Mouse (Mus musculus) embryo, embryonic 11.5 days (tissue): ENCODE measurements around the gene 6430548M08Rik.

Experiments
- DNase-seq: peaks from one replicate; pipeline ENCODE4 v3.0.0-alpha.2; 2012; ENCODE audit warnings: low read depth, low spot score

The 6430548M08Rik gene

DNA sequence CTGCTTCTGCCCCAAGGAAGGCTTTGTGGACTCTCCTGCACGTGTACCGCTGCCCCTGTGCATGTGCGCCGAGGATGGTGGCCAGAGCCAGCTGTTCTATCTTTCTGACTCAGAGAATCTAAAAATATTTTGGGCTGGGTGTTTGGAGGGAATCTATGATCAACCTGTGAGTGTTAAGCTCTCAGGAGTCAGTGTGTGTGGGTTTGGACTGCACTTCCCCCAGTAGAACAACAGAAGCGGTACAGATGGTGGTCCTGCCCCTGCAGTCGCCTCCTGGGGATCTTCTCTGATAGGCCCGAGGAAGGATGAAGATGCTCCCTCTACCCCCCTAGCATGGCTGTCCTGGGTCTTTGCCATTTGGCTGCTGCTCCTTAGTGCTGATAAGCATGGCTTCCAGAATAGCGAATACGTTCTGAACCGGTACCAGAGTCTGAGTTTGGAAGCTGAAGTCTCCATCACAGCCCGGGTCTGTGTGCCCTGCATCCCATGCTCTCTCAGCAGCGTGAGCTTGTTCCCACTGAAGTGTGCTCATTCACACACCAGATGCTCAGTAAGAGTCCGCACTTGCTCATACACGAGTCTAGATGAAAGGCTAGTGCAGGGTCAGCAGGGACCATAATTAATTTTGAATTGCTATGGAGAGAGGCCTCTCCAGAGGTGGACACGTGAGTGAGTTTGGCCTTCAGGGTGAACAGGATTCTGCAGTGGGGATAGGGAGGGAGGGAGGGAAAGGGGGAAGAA, 30.1 kb downstream of the 6430548M08Rik start:
- no peak for DNase-seq

DNA sequence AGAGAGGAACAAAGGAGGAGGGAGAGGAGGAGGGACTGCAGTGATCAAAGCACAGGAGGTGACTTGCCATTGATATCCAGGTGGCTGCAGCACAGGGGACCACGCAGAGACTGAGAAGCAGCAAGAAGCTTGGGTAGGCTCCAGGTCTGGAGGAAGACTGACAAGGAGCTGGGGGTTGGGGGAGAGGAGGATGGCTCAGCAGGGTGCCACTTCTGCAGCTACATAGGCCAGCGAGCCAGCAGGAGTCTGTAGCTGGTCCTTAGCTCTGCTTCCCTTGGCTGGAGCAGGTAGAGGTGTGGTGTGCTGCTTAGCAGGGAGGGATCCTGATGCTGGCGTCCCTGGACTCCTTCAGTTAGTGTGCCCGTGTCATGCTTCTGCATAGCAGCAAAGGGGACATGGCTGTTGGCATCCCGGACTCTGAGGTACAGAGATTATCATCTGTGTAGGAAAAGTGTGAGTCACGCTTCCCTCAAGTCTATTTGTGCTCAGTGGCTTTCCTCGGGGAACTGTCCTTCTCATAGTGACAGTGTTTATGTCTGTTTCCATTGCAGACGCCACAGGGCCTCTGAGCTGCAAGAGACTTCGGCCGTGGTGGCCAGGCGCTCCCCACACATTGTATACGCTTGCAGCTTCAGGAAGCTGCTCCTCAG, 30.8 kb downstream of the 6430548M08Rik start:
- DNase-seq = no peak

DNA sequence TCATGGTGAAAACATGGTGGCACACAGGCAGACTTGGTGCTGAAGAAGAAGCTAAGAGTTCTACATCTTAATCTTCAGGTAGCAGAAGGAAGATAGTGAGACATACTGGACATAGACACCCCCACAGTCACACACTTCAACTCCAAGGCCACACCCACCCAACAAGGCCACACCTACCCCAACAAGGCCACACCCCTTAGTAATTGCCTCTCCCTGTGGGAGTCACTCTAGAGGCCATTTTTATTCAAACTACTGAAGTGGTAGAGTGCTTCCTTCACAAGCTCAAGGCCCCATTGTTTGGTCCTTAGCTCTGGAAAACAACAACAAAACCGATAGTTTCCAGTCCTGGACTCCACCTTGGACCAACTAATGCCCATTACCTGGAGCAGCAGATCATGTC, 32.1 kb downstream of the 6430548M08Rik start:
- DNase-seq = no peak

DNA sequence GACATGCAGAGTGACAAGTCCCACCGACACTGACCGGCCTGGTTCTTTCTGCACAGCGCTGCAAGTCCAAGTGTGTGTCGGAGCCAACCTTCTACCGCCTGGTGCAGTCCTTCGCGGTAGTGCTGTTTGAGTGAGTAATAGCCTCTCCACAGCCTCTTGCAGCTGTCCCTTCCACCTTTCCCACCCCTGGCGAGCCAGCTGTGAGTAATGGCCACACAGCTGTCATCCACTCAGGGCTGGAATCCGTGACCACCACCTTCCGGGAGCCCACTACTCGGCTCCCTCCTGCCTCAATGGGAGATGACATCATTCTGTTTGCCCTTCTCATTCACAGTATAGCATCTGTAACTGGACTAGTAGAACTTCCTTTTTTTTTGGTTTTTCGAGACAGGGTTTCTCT, 36.1 kb downstream of the 6430548M08Rik start:
- no peak for DNase-seq

DNA sequence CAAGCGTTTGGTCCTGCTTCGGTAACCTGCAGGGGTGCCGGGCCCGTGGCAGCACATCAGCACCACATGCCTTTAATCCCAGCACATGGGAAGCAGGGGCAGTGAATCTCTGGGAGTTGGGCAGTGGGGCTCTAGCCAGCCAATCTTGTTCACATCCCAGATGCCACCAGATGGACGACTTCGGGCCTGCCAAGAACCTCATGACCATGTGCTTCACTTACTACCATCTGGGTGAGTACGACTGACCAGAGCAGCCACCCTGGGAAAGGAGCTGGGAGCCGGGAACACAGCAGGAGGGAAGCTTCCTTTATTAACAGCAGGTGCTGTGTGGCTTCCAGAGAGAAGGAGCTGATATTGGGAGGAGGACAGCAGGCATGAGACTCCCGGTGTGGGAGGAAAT, 37.2 kb downstream of the 6430548M08Rik start:
- DNase-seq = no peak

DNA sequence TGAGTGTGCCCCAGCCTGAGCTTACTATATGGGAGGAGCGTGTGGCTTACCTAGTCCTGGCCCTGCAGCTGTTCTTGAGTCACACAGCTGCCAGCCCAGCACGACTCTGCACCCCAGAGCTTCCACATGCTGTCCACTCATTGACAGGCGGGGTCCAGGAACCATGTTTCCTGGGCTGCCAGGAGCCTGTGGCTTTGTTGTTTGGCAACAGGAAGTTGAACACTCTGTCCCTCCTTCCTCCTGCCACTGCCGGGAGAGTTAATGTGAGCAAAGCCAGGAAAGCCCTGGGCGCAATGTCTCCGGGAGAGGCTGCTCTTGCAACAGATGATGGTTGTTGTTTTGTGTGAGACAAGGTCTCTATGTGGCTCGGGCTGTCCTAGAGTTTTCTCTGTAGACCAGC, 38.7 kb downstream of the 6430548M08Rik start:
- DNase-seq = no peak

DNA sequence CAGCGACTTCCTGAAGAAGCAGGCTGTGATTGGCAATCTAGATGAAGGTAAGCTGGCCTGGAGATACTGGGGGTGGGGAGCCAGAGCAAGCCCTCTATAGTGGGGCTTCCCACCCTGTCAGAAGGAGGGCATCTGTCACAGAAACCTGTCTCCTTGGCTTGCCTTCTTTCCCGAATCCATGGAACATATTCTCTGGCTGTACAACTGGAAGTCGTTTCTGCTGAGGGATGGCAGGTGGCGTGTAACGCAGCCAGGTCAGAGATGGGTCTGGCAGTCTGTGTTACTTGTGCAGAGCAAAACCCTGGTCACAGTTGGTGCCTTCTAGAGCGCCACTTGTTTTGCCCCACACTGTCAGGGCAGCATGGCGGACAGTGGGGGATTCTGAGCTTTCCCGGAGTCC, 46.4 kb downstream of the 6430548M08Rik start:
- DNase-seq = no peak

DNA sequence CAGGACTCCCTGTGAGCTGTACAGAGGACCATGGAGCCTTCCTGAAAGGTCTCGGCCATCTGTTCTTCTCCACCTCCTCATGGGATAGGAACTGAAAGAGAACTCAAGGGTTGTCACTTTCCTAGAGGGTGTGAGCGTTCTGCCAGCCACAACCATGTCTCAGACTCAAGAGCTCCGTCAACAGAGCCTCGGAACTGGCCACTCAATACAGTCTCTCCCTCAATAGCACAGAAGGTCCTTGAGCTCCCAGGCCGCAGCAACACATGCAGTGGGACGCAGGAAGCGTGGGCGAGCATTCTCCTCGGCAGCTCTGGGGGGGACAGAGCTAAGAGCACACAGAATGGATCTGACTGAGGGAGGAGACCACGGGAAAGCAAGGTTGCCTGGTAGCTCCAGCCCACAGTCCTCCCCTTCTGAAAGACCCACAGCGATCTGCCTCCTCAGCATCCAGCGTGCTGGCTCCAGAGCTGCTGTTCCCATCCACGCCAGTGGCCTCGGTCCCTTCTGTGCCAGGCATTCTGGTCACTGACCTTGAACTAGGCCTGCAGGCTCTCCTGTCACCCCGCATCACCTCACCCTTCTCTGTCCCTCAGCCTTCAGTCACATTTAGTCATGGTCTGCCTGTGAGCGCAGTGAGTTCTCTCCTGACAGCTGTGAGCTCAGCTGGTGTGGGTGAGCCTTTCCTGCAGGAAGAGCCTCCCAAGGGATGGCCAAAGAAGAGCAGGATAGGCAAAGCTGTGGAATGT, 47.9 kb downstream of the 6430548M08Rik start:
- no peak for DNase-seq

DNA sequence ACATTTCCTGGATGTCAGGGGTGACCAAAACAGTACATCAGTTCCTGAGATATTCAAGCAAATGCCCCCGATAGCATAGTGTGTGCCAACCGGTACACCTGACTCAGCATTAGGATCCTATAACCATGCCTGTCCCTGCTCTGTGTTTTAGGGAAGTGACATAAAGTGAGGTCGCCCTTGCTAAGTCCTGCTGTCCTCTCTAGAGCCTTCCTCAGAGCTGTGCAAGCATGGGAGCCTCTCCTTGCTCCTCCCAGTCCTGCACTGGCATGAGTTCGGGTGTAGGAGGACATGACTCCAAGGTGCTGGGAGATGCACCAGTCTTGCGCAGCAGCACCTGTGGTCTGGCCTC, 48.4 kb downstream of the 6430548M08Rik start:
- DNase-seq = no peak

DNA sequence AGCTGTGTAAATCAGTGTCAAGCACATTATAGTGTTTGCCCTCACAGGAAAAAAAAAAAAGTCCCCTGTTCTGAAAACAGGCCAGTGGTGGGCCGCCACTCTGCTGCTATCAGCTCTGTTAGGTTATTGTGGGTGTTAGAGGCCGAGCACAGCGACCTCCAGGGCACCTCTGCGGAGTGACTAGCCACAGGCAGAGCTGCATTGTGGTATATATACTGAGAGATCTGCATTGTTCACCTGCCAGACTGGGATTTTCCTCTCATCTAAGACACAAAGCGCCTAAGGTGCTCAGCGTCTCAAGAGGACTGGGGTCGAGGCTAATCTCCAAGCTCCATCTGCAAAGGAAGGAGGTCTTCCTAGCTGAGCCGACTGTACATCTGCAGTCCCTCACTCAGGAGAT, 49.4 kb downstream of the 6430548M08Rik start:
- DNase-seq = no peak

DNA sequence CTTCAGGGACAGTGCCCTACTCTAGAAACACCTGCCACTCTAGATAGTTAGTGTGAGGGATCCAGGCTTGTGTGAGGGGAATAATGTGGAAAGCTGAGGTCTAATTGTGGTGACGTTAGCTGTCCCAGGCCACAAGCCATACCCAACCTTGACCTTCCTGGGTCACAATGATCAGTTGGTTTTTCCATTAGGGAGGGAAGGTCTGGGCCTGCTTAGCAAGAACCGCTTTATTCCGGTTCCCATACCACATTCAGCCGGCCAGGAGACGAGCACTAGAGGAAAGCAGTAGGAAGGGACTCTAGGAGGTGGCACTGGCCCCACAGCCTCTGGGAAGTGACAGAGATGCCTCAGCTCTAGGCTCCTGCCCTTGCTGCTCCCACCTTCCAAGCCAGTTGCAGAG, 50.1 kb downstream of the 6430548M08Rik start:
- DNase-seq = no peak

DNA sequence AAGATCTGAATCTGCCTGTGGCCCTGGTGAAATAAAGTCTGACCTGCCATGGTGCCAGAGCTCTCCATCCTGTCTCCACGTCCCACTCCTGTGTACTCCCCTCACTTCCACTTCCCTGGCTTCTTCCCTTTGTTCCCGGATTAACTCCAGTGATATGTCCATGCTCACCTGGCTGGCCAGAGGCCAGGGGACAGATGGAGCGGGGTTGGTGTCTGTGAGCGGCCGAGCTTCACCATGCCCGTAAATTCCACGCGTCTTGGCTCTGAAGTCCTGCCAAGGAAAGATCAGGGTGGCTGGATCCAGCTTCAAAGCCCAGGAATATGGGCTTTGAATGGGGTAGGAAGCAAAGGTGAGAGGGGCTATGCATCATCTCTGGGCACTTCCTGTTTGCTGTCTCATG, 53.2 kb downstream of the 6430548M08Rik start:
- no peak for DNase-seq

DNA sequence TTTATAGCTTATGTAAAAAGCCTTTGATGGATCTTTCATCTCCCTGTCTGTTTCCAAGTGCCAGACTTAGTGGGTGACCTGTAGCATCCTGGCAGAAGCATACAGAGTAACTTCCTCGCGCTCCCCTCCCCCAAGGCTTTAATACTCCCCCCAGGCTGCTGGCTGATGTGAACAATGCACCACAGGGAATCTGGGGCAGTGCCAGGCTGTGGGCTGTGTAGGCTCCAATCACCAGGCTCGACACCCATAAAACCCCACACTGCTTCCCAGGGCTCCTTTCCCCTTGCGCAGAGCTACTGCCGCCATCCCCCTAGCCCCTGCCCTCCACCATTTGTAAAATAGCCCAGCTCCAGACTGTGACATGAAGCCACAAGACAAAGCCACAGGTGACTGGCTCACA, 53.9 kb downstream of the 6430548M08Rik start:
- no peak for DNase-seq

DNA sequence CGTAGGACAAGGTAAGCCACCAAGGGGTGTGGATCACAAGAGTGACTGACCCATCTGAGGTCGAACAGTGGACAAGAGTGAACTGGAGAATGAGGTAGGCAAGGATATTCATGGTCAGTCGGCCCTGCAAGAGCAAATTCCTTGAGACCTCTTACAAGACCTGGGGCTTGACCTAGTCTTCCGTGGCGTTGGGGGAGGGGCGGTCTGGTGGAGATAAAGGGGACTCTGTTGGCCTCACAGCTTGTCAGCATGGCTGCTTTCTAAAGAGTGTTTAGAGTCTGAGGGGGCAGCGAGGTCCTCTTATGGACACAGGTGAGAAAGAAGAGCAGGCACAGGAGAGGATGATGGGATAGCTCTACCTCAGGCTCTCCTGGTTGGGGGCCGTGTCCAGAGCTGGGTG, 55.2 kb downstream of the 6430548M08Rik start:
- DNase-seq = no peak

DNA sequence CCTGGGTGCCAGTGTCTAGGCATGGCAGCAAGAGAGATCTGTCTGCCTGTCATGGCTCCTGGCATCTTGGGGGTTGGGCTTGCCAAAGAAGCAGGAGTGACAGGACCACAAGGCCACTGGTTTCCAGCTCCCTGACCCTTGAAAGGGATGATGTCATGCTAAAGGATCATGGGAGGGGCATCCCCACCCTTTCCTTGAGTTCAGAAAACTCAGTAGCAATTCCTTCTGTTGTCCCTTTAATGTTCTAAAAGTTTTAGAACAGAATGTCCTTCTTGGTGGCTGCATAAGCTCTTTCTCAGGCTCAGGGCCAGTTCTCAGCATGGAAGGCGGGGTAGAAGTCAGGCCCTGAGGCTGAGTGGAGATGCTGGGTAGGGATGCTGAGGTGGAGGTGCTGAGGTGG, 59.2 kb downstream of the 6430548M08Rik start:
- DNase-seq = no peak

DNA sequence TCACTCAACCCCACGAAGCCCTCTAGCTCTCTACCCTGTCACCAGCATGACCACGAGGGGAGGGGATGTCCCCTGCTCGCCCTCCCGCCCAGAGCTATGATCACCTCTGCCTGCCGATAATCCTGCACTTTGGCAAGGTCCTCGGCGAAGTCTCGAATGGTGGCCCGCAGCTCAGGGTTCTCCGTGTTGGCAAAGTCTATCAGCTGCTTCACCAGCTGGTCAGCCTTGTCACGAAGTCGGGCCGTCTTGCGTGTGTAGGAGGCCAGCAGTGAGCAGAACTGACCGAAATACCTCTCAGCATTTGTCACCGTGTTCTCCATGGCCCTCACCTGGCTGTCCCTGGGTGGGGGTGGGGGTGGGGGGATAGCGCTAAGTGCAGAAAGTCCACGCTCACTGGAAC, 60.7 kb downstream of the 6430548M08Rik start:
- DNase-seq = no peak

DNA sequence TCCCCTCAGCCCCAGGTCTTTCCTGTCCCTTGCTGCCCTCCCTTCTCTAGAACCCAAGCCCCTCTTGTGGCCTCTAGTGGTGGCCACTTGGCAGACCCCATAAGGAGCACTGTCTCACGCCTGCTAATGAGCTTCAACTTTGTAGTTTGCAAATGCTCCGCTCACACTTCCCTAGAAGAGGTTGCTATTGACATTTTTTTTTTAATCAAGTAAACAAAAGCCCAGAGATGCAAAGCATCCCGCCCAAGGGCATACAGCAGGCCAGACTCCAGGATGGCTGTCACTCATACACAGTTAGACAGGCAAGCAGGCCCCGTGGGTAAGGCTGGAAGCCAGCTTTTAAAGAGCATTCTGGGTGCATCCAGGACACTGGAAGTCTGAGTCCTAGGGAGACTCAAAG, 62.7 kb downstream of the 6430548M08Rik start:
- no peak for DNase-seq

DNA sequence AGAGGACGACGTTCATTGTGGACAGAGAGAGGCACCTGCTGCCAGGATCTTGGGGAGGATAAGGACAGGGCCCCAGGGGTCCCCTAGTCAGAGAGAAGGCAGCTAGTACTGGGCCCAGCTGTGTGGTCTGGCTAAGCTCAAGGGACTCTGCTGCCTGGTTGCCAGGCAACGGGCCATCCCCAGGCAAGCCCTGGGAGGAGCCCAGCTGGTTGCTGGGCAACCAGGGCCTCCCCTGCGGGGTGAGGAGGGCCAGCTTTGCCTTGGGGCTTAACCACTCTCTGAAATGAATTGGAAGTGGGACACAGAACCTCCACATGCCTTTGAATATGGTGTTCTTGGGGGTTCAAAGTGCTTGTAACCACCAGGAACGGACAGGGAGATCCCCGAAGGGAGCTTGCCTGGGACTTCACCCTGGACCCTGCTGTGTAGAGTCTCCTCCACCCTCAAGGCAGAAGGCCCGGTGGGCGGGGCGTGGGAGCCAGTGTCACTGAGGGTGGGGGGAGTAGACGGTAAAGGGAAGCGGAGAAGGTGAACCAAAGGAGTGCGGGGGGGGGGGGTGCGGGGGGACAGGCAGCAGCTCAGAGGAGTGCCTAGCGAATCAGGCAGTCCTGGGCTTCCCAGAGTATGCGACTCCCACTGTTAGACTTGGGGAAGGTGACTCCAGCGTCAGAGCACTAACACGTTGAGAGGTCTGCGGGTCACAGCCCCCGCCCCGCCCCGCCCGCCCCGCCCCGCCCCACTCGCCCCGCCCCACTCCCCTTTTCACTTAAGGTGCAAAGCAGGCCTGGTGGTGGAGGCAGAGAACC, 63.6 kb downstream of the 6430548M08Rik start, which contains the start of gene Fam92b:
Gene Fam92b, minus strand, starts transcription at position 149 of the 806 bp plus-strand sequence.
- DNase-seq = peak; percentile 86

DNA sequence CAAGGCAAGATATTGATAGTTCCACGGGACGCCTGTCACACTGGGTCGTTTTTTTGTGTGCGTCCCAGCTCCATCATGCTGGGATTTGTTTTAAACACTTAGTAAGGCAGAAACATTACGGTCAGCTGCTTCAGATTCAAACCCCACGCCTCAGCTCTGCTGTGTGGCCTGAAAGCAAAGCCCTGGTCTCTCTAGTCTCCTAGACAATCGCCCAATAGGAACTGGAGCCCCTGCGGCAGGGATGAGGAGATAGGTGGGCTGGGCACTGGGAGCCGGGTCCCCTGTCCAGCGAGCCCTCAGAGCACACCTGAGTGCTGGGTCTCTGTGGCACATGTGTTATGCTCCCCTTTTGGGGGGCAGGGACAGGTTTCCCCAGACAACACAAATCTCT, 64.2 kb downstream of the 6430548M08Rik start:
- DNase-seq = no peak

DNA sequence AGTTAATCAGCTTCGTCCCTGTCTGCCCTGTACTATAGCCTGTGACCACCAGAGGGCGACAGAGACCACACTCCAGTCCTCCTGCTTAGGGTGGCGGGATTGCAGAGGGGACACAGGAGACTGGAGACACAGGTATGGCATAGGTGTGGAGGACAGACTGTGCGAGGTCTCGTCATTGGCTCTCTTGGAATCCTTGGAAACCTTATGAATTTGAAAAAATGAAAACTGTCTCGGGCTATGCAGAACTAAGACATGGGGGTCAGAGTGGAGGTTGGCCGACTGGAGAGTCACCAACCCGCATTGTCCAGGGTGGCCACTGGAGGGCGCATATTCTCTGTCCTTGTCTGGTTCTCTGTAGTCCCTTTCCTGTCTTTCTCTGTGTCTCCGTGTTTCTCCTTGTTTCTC, 65.1 kb downstream of the 6430548M08Rik start:
- peak; percentile 85 for DNase-seq

DNA sequence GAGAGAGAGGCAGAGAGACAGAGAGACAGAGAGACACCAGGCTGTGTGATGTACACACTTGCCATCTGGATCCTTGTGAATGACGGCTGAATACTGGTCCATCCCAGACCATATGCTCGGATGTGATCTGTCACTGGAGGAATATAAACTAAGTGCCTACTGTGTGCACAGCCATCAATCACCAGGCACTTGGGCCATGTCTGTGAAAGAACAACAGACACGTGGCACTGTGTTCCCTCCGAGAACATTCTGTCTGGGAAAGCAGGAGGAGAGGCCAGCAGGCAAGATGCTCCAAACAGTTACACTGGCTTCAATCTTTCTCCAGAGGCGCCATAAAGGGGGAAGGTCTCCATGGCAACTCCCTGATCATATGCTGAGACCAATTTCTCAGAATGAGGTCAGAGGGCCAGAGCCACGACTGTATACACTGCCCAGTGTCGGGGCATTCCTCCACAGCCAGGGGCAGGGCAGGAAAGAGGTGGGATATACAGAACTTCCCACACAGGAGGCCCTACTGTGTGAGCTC, 66.6 kb downstream of the 6430548M08Rik start:
- DNase-seq = no peak

DNA sequence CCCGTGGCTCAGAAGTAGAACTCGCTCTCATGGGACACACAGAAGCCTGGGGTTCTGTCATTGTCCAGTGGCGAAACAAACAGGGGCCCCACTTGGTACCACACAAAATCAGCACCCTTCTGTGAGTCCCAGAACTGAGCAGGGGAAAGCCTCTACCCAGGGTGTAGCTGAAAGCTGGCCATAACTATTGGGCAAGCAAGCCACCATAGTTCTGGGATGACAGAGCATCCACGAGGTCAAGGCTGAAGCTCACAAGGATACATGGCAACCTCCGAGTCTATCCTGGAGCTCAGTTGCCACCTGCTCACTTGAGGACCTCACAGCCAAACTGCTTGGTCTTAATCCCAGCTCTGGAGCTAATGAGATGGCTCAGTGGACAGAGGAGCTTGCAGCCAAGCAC, 67.3 kb downstream of the 6430548M08Rik start:
- no peak for DNase-seq
